Mouse (Mus musculus): ENCODE measurements around the gene Izumo1. TPM values are rescaled to one million over a fixed set of nuclear protein-coding genes. Genes with fewer than 3 reads are reported as not detected.

Gene Izumo1
- total RNA-seq (2014; rRNA removed) (0.09 TPM in 1 of 2 replicates, not detected in the other), polyA plus RNA-seq (2012; rRNA removed) (0.04 and 0.13 TPM in 2 replicates)

- H3K27me3 ChIP-seq (ENCODE audit: control insufficient read depth, insufficient read depth, low read length), result no peaks in the 10 kb centered on the region
- H3K9ac ChIP-seq (ENCODE audit: low read depth, low read length), result no peak within 1 kb of the TSS
- TF ChIP-seq CTCF (IDR thresholded peaks at IDR 0.05; ENCODE audit: low read depth, low read length), result no peak
- 32% methylated on average over 9 of the region's 9 CpGs for WGBS
- H3K4me3 ChIP-seq (ENCODE audit: insufficient read depth, low read depth, low read length), result no peak within 1 kb of the TSS
- H3K27ac ChIP-seq (replicated peaks; ENCODE audit: insufficient read depth, low read depth, low read length), result no peak within 1 kb of the TSS
- DNase-seq (ENCODE audit: extremely low read depth, low read depth, low spot score), result no peak
- no peaks in the 10 kb centered on the region for H3K79me2 ChIP-seq (ENCODE audit: control insufficient read depth, insufficient read depth, low read length)
- H3K4me1 ChIP-seq (ENCODE audit: control insufficient read depth, insufficient read depth, low read length), result no peaks in the 10 kb centered on the region; the same call in 1 of the 2 replicates
- no peaks in the 10 kb centered on the region for H3K36me3 ChIP-seq (ENCODE audit: control insufficient read depth, insufficient read depth, low read length)
Observed at GRCm38 (mm10) chr7:45621443-45621842, at the start of gene Izumo1. Gene Izumo1 (plus strand): TSS chr7:45621811.

- TF ChIP-seq CTCF (IDR thresholded peaks at IDR 0.05; ENCODE audit: low read depth, low read length) (no peak), POLR2A (IDR thresholded peaks at IDR 0.05; ENCODE audit: extremely low read depth, insufficient read depth, low read length) (no peak)
- 4% methylated on average over 1 of the region's 1 CpGs for WGBS
- Histone ChIP-seq H3K36me3 (ENCODE audit: control insufficient read depth, insufficient read depth, low read length) (peaks cover 13% of the 10 kb centered on the region), H3K27ac (replicated peaks; ENCODE audit: insufficient read depth, low read depth, low read length) (peak overlapping the region; percentile 29; the same call in 1 of the 2 replicates), H3K79me2 (ENCODE audit: control insufficient read depth, insufficient read depth, low read length) (peaks cover 12% of the 10 kb centered on the region; the same call in 1 of the 2 replicates), H3K27me3 (ENCODE audit: control insufficient read depth, insufficient read depth, low read length) (no peaks in the 10 kb centered on the region), H3K4me3 (ENCODE audit: insufficient read depth, low read depth, low read length) (no peak overlapping the region), H3K4me1 (ENCODE audit: control insufficient read depth, insufficient read depth, low read length) (peaks cover 11% of the 10 kb centered on the region), H3K9ac (ENCODE audit: low read depth, low read length) (no peak overlapping the region)
- DNase-seq (ENCODE audit: extremely low read depth, low read depth, low spot score), result peak; percentile 38
Observed at GRCm38 (mm10) chr7:45571966-45572365, 49.6 kb upstream of the Izumo1 start.

GRCm38 (mm10) chr7:45573954-45574353 is 47.7 kb upstream of the Izumo1 start:
- no peaks in the 10 kb centered on the region for H3K27me3 ChIP-seq (ENCODE audit: control insufficient read depth, insufficient read depth, low read length)
- peaks cover 13% of the 10 kb centered on the region for H3K36me3 ChIP-seq (ENCODE audit: control insufficient read depth, insufficient read depth, low read length)
- peak overlapping the region; percentile 88 for H3K9ac ChIP-seq (ENCODE audit: low read depth, low read length)
- peaks cover 7% of the 10 kb centered on the region; the same call in 1 of the 2 replicates for H3K4me1 ChIP-seq (ENCODE audit: control insufficient read depth, insufficient read depth, low read length)
- H3K27ac ChIP-seq (replicated peaks; ENCODE audit: insufficient read depth, low read depth, low read length), result peak overlapping the region; percentile 96
- peak; percentile 82 for DNase-seq (ENCODE audit: extremely low read depth, low read depth, low spot score)
- no peak for TF ChIP-seq CTCF (IDR thresholded peaks at IDR 0.05; ENCODE audit: low read depth, low read length)
- no peak for TF ChIP-seq POLR2A (IDR thresholded peaks at IDR 0.05; ENCODE audit: extremely low read depth, insufficient read depth, low read length)
- H3K4me3 ChIP-seq (ENCODE audit: insufficient read depth, low read depth, low read length), result peak overlapping the region; percentile 80
- peaks cover 12% of the 10 kb centered on the region; the same call in 1 of the 2 replicates for H3K79me2 ChIP-seq (ENCODE audit: control insufficient read depth, insufficient read depth, low read length)
- 19% methylated on average over 8 of the region's 8 CpGs for WGBS

GRCm38 (mm10) chr7:45574472-45575379 is 46.9 kb upstream of the Izumo1 start:
- Histone ChIP-seq H3K4me3 (ENCODE audit: insufficient read depth, low read depth, low read length) (peak overlapping the region; percentile 80), H3K27me3 (ENCODE audit: control insufficient read depth, insufficient read depth, low read length) (no peaks in the 10 kb centered on the region), H3K79me2 (ENCODE audit: control insufficient read depth, insufficient read depth, low read length) (peaks cover 12% of the 10 kb centered on the region; the same call in 1 of the 2 replicates), H3K9ac (ENCODE audit: low read depth, low read length) (peak overlapping the region; percentile 88), H3K27ac (replicated peaks; ENCODE audit: insufficient read depth, low read depth, low read length) (peak overlapping the region; percentile 96), H3K36me3 (ENCODE audit: control insufficient read depth, insufficient read depth, low read length) (peaks cover 11% of the 10 kb centered on the region), H3K4me1 (ENCODE audit: control insufficient read depth, insufficient read depth, low read length) (peaks cover 7% of the 10 kb centered on the region; the same call in 1 of the 2 replicates)
- peak; percentile 88 for DNase-seq (ENCODE audit: extremely low read depth, low read depth, low spot score)
- peak; percentile 97 for TF ChIP-seq POLR2A (IDR thresholded peaks at IDR 0.05; ENCODE audit: extremely low read depth, insufficient read depth, low read length)
- TF ChIP-seq CTCF (IDR thresholded peaks at IDR 0.05; ENCODE audit: low read depth, low read length), result no peak
- WGBS, result 24% methylated on average over 15 of the region's 15 CpGs

GRCm38 (mm10) chr7:45585923-45586322 is 35.7 kb upstream of the Izumo1 start:
- Histone ChIP-seq H3K4me3 (ENCODE audit: insufficient read depth, low read depth, low read length) (no peak overlapping the region), H3K36me3 (ENCODE audit: control insufficient read depth, insufficient read depth, low read length) (peaks cover 8% of the 10 kb centered on the region; the same call in 1 of the 2 replicates), H3K9ac (ENCODE audit: low read depth, low read length) (no peak overlapping the region), H3K4me1 (ENCODE audit: control insufficient read depth, insufficient read depth, low read length) (no peaks in the 10 kb centered on the region), H3K79me2 (ENCODE audit: control insufficient read depth, insufficient read depth, low read length) (no peaks in the 10 kb centered on the region), H3K27ac (replicated peaks; ENCODE audit: insufficient read depth, low read depth, low read length) (no peak overlapping the region), H3K27me3 (ENCODE audit: control insufficient read depth, insufficient read depth, low read length) (no peaks in the 10 kb centered on the region)
- WGBS, result 96% methylated on average over 6 of the region's 6 CpGs
- no peak for DNase-seq (ENCODE audit: extremely low read depth, low read depth, low spot score)
- TF ChIP-seq POLR2A (IDR thresholded peaks at IDR 0.05; ENCODE audit: extremely low read depth, insufficient read depth, low read length) (no peak), CTCF (IDR thresholded peaks at IDR 0.05; ENCODE audit: low read depth, low read length) (no peak)
